Mouse (Mus musculus) MEL (cell line): ENCODE data around the gene Hoxc5. TPM values are rescaled to one million over a fixed set of nuclear protein-coding genes. Genes with fewer than 3 reads are reported as not detected.
A peak's percentile ranks its signal among the peaks of the same experiment; 100 is the strongest.

Experiments used
- DNase-seq: peaks from one replicate; pipeline ENCODE4 v3.0.0; 2011; ENCODE audit warnings: low read depth, low spot score
- H3K27ac ChIP-seq: 2 replicates; pipeline ENCODE4 v1.5.1; 2012; ENCODE audit warnings: low read depth, mild to moderate bottlenecking, control low read depth, low read length, moderate library complexity; ENCODE audit not compliant: control insufficient read depth
- H3K27me3 ChIP-seq, 2 experiments: fragments of 150-350 bp in 1 of 2; sonication (generic) in 1 of 2; 2 replicates each; pipeline ENCODE4 v1.6.1; 2012; ENCODE audit warnings: low read length in 2 of 2, mild to moderate bottlenecking in 2 of 2, improper control_type of control experiment in 1 of 2, moderate library complexity in 1 of 2; ENCODE audit not compliant: insufficient read depth in 2 of 2, control insufficient read depth in 1 of 2
- H3K36me3 ChIP-seq, 2 experiments: 2 replicates each; pipeline ENCODE4 v1.6.1; 2012 to 2014; ENCODE audit warnings: low read length in 2 of 2, improper control_type of control experiment in 1 of 2, inconsistent platforms in 1 of 2, mild to moderate bottlenecking in 1 of 2; ENCODE audit not compliant: insufficient read depth in 2 of 2, control insufficient read depth in 1 of 2
- H3K4me1 ChIP-seq, 2 experiments: fragments of 150-350 bp in 1 of 2; sonication (generic) in 1 of 2; 2 replicates each; pipeline ENCODE4 v1.6.1; 2012; ENCODE audit warnings: low read length in 2 of 2, improper control_type of control experiment in 1 of 2, mild to moderate bottlenecking in 1 of 2; ENCODE audit not compliant: insufficient read depth in 2 of 2, control insufficient read depth in 1 of 2
- H3K4me3 ChIP-seq, 2 experiments: fragments of 150-350 bp in 1 of 2; sonication (generic) in 1 of 2; 2 replicates each; pipeline ENCODE4 v1.5.1; 2012; ENCODE audit warnings: low read depth in 2 of 2, low read length in 2 of 2, mild to moderate bottlenecking in 2 of 2, moderate library complexity in 2 of 2, control low read depth in 1 of 2, improper control_type of control experiment in 1 of 2; ENCODE audit not compliant: control insufficient read depth in 1 of 2, insufficient read depth in 1 of 2
- H3K79me2 ChIP-seq: 2 replicates; pipeline ENCODE4 v1.6.1; 2012; ENCODE audit warnings: mild to moderate bottlenecking, low read length, moderate library complexity; ENCODE audit not compliant: control insufficient read depth, poor library complexity, insufficient read depth
- H3K9ac ChIP-seq: 2 replicates; pipeline ENCODE4 v1.6.1; 2012; ENCODE audit warnings: low read depth, mild to moderate bottlenecking, control low read depth, low read length, moderate library complexity; ENCODE audit not compliant: control insufficient read depth, poor library complexity, severe bottlenecking
- H3K9me3 ChIP-seq: fragments of 150-350 bp; sonication (generic); replicated peaks from 2 replicates; pipeline ENCODE4 v1.6.1; 2012; ENCODE audit warnings: mild to moderate bottlenecking, low read length, improper control_type of control experiment, moderate library complexity; ENCODE audit not compliant: insufficient read depth
- BHLHE40 ChIP-seq: IDR thresholded peaks from 2 replicates; pipeline ENCODE4 v1.6.1; 2012; ENCODE audit warnings: low read depth, mild to moderate bottlenecking, inconsistent platforms, low read length, improper control_type of control experiment, borderline replicate concordance
- CHD1 ChIP-seq: IDR thresholded peaks from 2 replicates; pipeline ENCODE4 v1.6.1; 2012; ENCODE audit warnings: low read depth, mild to moderate bottlenecking, inconsistent platforms, low read length, improper control_type of control experiment
- CHD2 ChIP-seq: IDR thresholded peaks from 2 replicates; pipeline ENCODE4 v1.6.1; 2011; ENCODE audit warnings: low read length, improper control_type of control experiment
- CTCF ChIP-seq, 3 experiments: IDR thresholded peaks in 2 of 3; conservative IDR thresholded peaks in 1 of 3; 2 replicates each; pipeline ENCODE4 v1.5.1; 2011 to 2012; ENCODE audit warnings: low read length in 3 of 3, low read depth in 2 of 3, mild to moderate bottlenecking in 2 of 3, improper control_type of control experiment in 1 of 3, inconsistent platforms in 1 of 3, mixed read lengths in 1 of 3, moderate library complexity in 1 of 3; ENCODE audit not compliant: control insufficient read depth in 1 of 3, insufficient read depth in 1 of 3, poor library complexity in 1 of 3, severe bottlenecking in 1 of 3
- E2F4 ChIP-seq: IDR thresholded peaks from 2 replicates; pipeline ENCODE4 v1.6.1; 2011; ENCODE audit warnings: low read depth, low read length, improper control_type of control experiment, borderline replicate concordance
- ELF1 ChIP-seq: IDR thresholded peaks from 2 replicates; pipeline ENCODE4 v1.6.1; 2014; ENCODE audit warnings: low read depth, mild to moderate bottlenecking, inconsistent platforms, low read length, improper control_type of control experiment, moderate library complexity
- ETS1 ChIP-seq: IDR thresholded peaks from 2 replicates; pipeline ENCODE4 v1.6.1; 2012; ENCODE audit warnings: low read depth, mild to moderate bottlenecking, inconsistent platforms, low read length, improper control_type of control experiment, moderate library complexity
- HCFC1 ChIP-seq: IDR thresholded peaks from 2 replicates; pipeline ENCODE4 v1.6.1; 2012; ENCODE audit warnings: low read depth, mild to moderate bottlenecking, inconsistent platforms, low read length, improper control_type of control experiment, moderate library complexity
- MAZ ChIP-seq: IDR thresholded peaks from 2 replicates; pipeline ENCODE4 v1.6.1; 2012; ENCODE audit warnings: low read depth, mild to moderate bottlenecking, inconsistent platforms, low read length, improper control_type of control experiment
- MYB ChIP-seq: IDR thresholded peaks from 2 replicates; pipeline ENCODE4 v1.6.1; 2011; ENCODE audit warnings: mild to moderate bottlenecking, low read depth, low read length, improper control_type of control experiment
- MYC ChIP-seq: IDR thresholded peaks from 2 replicates; pipeline ENCODE4 v1.6.1; 2011; ENCODE audit warnings: low read depth, mild to moderate bottlenecking, low read length, improper control_type of control experiment, moderate library complexity
- SIN3A ChIP-seq: IDR thresholded peaks from 2 replicates; pipeline ENCODE4 v1.6.1; 2012; ENCODE audit warnings: low read length, improper control_type of control experiment, inconsistent platforms
- SMC3 ChIP-seq: IDR thresholded peaks from 2 replicates; pipeline ENCODE4 v1.6.1; 2011; ENCODE audit warnings: low read depth, low read length, improper control_type of control experiment
- TAL1 ChIP-seq: IDR thresholded peaks from 2 replicates; pipeline ENCODE4 v1.6.1; 2012; ENCODE audit warnings: mild to moderate bottlenecking, inconsistent platforms, low read length, moderate library complexity, mixed read lengths
- TCF12 ChIP-seq: IDR thresholded peaks from 2 replicates; pipeline ENCODE4 v1.6.1; 2014; ENCODE audit warnings: low read depth, mild to moderate bottlenecking, inconsistent platforms, low read length, improper control_type of control experiment, moderate library complexity
- ZC3H11A ChIP-seq: IDR thresholded peaks from 2 replicates; pipeline ENCODE4 v1.6.1; 2012; ENCODE audit warnings: low read depth, mild to moderate bottlenecking, inconsistent platforms, low read length, improper control_type of control experiment
- ZMIZ1 ChIP-seq: IDR thresholded peaks from 2 replicates; pipeline ENCODE4 v1.6.1; 2012; ENCODE audit warnings: low read depth, mild to moderate bottlenecking, inconsistent platforms, low read length, improper control_type of control experiment, moderate library complexity
- polyA plus RNA-seq, 2 experiments: library from polyadenylated mRNA; stranded (reverse) in 1 of 2; unstranded in 1 of 2; fragments of >175 nt in 1 of 2; fragments of >200 nt in 1 of 2; gene quantifications; 2 replicates each; pipeline versions ENCODE4 v1.2.1 to v1.2.4; 2012; ENCODE audit warnings: low replicate concordance in 2 of 2, low read depth in 1 of 2; ENCODE audit not compliant: insufficient read length in 2 of 2, insufficient read depth in 1 of 2, missing spikeins in 1 of 2
- total RNA-seq: library from RNA; depleted of rRNA; stranded (reverse); fragments of 300-350 nt; gene quantifications from 2 replicates; pipeline ENCODE4 v1.2.3, GENCODE M21; 2012

Gene Hoxc5
- total and polyA plus RNA-seq, 3 experiments = 0.46 to 3.0 TPM; not detected in 1

GRCm38 (mm10) chr15:102959663-102960191, 7.5 kb upstream of the Hoxc5 start:
- H3K4me1 ChIP-seq = no peaks in the 10 kb centered on the region
- no peaks in the 10 kb centered on the region for H3K79me2 ChIP-seq
- H3K4me3 ChIP-seq = no peak overlapping the region
- H3K27me3 ChIP-seq = peaks cover 29 to 54% of the 10 kb centered on the region in 2 experiments
- no peak overlapping the region for H3K9ac ChIP-seq
- H3K9me3 ChIP-seq = no peaks in the 10 kb centered on the region
- H3K36me3 ChIP-seq = no peaks in the 10 kb centered on the region
- TF ChIP-seq MYB (no peak), BHLHE40 (no peak)
- DNase-seq = no peak
- H3K27ac ChIP-seq = no peak overlapping the region

- Histone ChIP-seq H3K4me1 (0 out of 4 replicates have a peak, but pooled peaks cover 0 to 4% of the 10 kb centered on the region in 2 experiments), H3K9ac (no peak overlapping the region)
- TF ChIP-seq TCF12 = 0 out of 2 replicates have a peak, but pooled peaks have one; percentile 6
- no peak for TF ChIP-seq CHD1
- TF ChIP-seq ETS1 = no peak
- TF ChIP-seq SMC3 = peak; percentile 3; the same call in 1 of the 2 replicates
- TF ChIP-seq HCFC1 = no peak
- no peak for TF ChIP-seq ELF1
- TF ChIP-seq MYC = no peak
- no peak for TF ChIP-seq CTCF (IDR thresholded peaks at IDR 0.05 in 2 of 3, conservative IDR thresholded peaks at IDR 0.05 in 1 of 3; ENCODE audit: control insufficient read depth in 1 of 3, insufficient read depth in 1 of 3, low read depth in 2 of 3, low read length in 3 of 3, poor library complexity in 1 of 3, severe bottlenecking in 1 of 3)
- no peak for TF ChIP-seq CHD2
- no peak for TF ChIP-seq TAL1
- 0 out of 2 replicates have a peak, but pooled peaks have one; percentile 3 for TF ChIP-seq ZC3H11A
- TF ChIP-seq, all 39 proteins: peak for 3
- no peak for DNase-seq
- H3K27ac ChIP-seq = no peak overlapping the region
- H3K9me3 ChIP-seq = no peaks in the 10 kb centered on the region
- peaks cover 29 to 52% of the 10 kb centered on the region in 2 experiments for H3K27me3 ChIP-seq
- H3K4me3 ChIP-seq = no peak overlapping the region; a peak in 1 of 4 replicates
- no peaks in the 10 kb centered on the region; a peak in 2 of 4 replicates for H3K36me3 ChIP-seq
- H3K79me2 ChIP-seq = peaks cover under 1% of the 10 kb centered on the region
These were observed 5.5 kb upstream of the Hoxc5 start for GRCm38 (mm10) chr15:102961728-102962127.

GRCm38 (mm10) chr15:102962492-102962891, 4.8 kb upstream of the Hoxc5 start:
- Histone ChIP-seq H3K9me3 (no peaks in the 10 kb centered on the region), H3K79me2 (peaks cover 9% of the 10 kb centered on the region), H3K4me3 (no peak overlapping the region), H3K36me3 (no peaks in the 10 kb centered on the region; a peak in 2 of 4 replicates), H3K27ac (no peak overlapping the region), H3K9ac (no peak overlapping the region), H3K27me3 (peaks cover 29 to 51% of the 10 kb centered on the region in 2 experiments), H3K4me1 (0 out of 4 replicates have a peak, but pooled peaks cover 0 to 4% of the 10 kb centered on the region in 2 experiments)
- no peak for DNase-seq
- TF ChIP-seq CHD2 = no peak
- TF ChIP-seq TAL1 = no peak
- no peak for TF ChIP-seq ZMIZ1
- TF ChIP-seq MAZ = no peak
- TF ChIP-seq SIN3A = no peak
- no peak for TF ChIP-seq SMC3
- no peak for TF ChIP-seq E2F4
- TF ChIP-seq CTCF (IDR thresholded peaks at IDR 0.05 in 2 of 3, conservative IDR thresholded peaks at IDR 0.05 in 1 of 3; ENCODE audit: control insufficient read depth in 1 of 3, insufficient read depth in 1 of 3, low read depth in 2 of 3, low read length in 3 of 3, poor library complexity in 1 of 3, severe bottlenecking in 1 of 3) = no peak
